Mouse (Mus musculus) right cerebral cortex, postnatal 10 days (tissue): ENCODE results near the gene Arl15.

Experiments used
- DNase-seq, 2 experiments: peaks; one replicate each; pipeline ENCODE4 v3.0.0; 2021; ENCODE audit warnings: low spot score in 2 of 2

Arl15 gene

GRCm38 (mm10) chr13:113916761-113917160 lies 122.5 kb downstream of the Arl15 start:
- no peak for DNase-seq

- DNase-seq: no peak
These were observed 123.1 kb downstream of the Arl15 start for GRCm38 (mm10) chr13:113917376-113917775.

- DNase-seq: peak; percentile 47 to 54
These were observed 123.6 kb downstream of the Arl15 start for GRCm38 (mm10) chr13:113917868-113918411.

GRCm38 (mm10) chr13:113918668-113919067 lies 124.4 kb downstream of the Arl15 start:
- DNase-seq: no peak

GRCm38 (mm10) chr13:113935697-113936096 lies 141.4 kb downstream of the Arl15 start:
- no peak for DNase-seq

- DNase-seq: no peak
These were observed 142.9 kb downstream of the Arl15 start for GRCm38 (mm10) chr13:113937231-113937630.

GRCm38 (mm10) chr13:113938561-113938960 lies 144.3 kb downstream of the Arl15 start:
- no peak for DNase-seq

- no peak for DNase-seq
These were observed 144.8 kb downstream of the Arl15 start for GRCm38 (mm10) chr13:113939097-113939496.

GRCm38 (mm10) chr13:113939681-113940080 lies 145.4 kb downstream of the Arl15 start:
- no peak for DNase-seq

GRCm38 (mm10) chr13:113940151-113940550 lies 145.8 kb downstream of the Arl15 start:
- no peak for DNase-seq

- DNase-seq: no peak
These were observed 147.6 kb downstream of the Arl15 start for GRCm38 (mm10) chr13:113941943-113942342.

GRCm38 (mm10) chr13:113947546-113947945 lies 153.2 kb downstream of the Arl15 start:
- no peak for DNase-seq

GRCm38 (mm10) chr13:113949708-113950107 lies 155.4 kb downstream of the Arl15 start:
- DNase-seq: no peak

- DNase-seq: no peak
These were observed 155.8 kb downstream of the Arl15 start for GRCm38 (mm10) chr13:113950131-113950530.

- DNase-seq: no peak
These were observed 163.1 kb downstream of the Arl15 start for GRCm38 (mm10) chr13:113957438-113957837.

- DNase-seq: peak in 1 of 2 experiments; percentile 36
These were observed 170.6 kb downstream of the Arl15 start for GRCm38 (mm10) chr13:113964945-113965344.

- no peak for DNase-seq
These were observed 176.4 kb downstream of the Arl15 start for GRCm38 (mm10) chr13:113970706-113971105.

- no peak for DNase-seq
These were observed 178.1 kb downstream of the Arl15 start for GRCm38 (mm10) chr13:113972401-113972800.

GRCm38 (mm10) chr13:113974866-113975265 lies 180.6 kb downstream of the Arl15 start:
- no peak for DNase-seq

GRCm38 (mm10) chr13:113975722-113976121 lies 181.4 kb downstream of the Arl15 start:
- peak in 1 of 2 experiments; percentile 6 for DNase-seq

GRCm38 (mm10) chr13:113976936-113977335 lies 182.6 kb downstream of the Arl15 start:
- DNase-seq: no peak

- DNase-seq: peak in 1 of 2 experiments; percentile 12
These were observed 186.6 kb downstream of the Arl15 start for GRCm38 (mm10) chr13:113980739-113981460.

GRCm38 (mm10) chr13:113981461-113982000 lies 187.2 kb downstream of the Arl15 start:
- peak in 1 of 2 experiments; percentile 11 for DNase-seq
